Mouse (Mus musculus) inflammation-experienced regulatory T-cells, adult 6 months (primary cell): ENCODE results near the gene S100a9. TPM values are rescaled to one million over a fixed set of nuclear protein-coding genes. Genes with fewer than 3 reads are reported as not detected.

Experiments
- ATAC-seq: one replicate; pipeline ENCODE4 v1.8.0; 2017
- polyA plus RNA-seq, 3 experiments: library from polyadenylated mRNA; unstranded; fragments of 100-300 nt; shearing (Covaris generic); gene quantifications; one replicate each; pipeline ENCODE4 v1.2.1; 2017

The S100a9 gene
- polyA plus RNA-seq, result 1 to 10 TPM in 1 of 3 experiments, under 1 TPM in 1, not detected in 1; 0.70 to 3.0 TPM

- no peak for ATAC-seq
Observed at GRCm38 (mm10) chr3:90695613-90696012, at the start of gene S100a9. TSS of gene S100a9 (minus strand) at chr3:90695721.

- ATAC-seq, result no peak
Observed at GRCm38 (mm10) chr3:90726606-90727005, 31.1 kb upstream of the S100a9 start, which contains the start of gene Pglyrp4. TSS of gene Pglyrp4 (plus strand) at chr3:90726906.

DNA sequence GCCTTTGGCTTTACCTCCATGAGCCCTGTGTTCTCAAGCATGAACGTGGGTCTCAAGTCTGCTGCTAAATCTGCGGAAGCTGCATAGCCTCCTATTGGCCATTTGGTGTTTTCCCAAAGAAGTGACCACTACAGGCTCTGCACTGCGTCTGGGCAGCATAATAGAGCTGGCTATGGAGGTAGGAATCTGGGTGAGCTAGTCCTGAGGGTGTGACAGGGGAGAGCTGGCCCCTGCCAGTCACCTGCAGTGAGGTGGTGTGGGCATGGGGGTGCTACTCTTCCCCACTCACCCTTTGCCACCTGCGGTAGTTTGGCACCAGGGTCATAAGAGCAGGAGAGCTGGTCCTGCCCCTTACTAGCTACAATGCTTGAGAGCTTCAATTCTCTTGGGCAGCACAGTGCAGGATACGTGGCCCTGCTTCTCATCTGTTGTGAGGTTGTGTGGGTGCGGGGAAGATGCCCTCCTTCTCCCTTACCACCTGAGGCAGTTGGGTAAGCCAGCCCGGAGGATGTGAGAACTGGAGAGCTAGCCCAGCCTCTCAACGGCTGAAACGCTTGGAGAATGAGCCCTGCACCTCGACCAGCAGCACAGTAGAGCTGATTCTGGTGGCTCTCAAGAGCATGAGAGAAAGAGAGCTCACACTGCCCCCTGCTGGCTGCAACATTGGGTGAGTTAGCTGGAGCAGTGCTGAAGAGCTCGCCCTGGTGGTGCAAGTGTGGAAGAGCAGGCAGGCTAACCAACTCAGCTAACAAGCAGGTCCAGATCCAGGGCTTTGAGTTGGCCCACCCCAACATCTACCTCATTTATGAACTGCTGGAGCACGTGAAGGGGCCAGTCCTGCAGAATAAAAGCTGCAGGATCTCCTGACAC, 14.3 kb upstream of the S100a9 start:
- ATAC-seq, result peak; percentile 69

DNA sequence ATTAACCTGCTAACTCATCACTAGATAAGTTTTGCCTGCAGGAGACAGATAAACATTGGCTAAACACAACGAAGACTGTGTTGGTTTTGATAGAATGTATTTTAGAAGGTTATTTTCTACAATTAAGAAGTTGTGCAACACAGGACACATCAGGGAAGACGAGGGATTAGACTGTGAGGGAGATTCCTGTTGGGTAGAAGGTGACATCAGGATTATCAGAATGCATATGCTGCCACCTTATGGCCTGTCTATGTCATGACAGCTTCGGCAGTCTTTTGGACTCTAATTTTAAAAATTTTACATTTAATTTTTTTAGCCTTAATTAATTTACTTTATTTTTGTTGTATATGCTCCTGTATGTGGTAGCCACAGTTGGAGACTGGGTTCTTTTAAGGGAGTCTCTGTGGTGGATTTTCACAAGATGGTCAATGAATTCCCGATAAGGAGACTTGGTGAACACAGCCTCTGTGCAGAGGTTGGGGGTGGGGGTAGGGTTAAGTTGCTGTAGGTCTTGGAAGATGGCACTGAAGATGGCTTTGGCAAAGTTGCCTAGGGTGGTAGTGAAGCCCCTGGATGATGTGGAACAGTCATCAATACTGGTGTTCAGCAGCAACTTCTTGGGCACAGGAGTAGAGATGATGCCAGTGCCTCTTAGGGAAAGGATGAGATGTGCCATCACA, 13.1 kb upstream of the S100a9 start:
- no peak for ATAC-seq

GRCm38 (mm10) chr3:90702244-90702643, 6.7 kb upstream of the S100a9 start:
- ATAC-seq, result no peak

GRCm38 (mm10) chr3:90693496-90693895, 2.0 kb downstream of the S100a9 start:
- no peak for ATAC-seq

DNA sequence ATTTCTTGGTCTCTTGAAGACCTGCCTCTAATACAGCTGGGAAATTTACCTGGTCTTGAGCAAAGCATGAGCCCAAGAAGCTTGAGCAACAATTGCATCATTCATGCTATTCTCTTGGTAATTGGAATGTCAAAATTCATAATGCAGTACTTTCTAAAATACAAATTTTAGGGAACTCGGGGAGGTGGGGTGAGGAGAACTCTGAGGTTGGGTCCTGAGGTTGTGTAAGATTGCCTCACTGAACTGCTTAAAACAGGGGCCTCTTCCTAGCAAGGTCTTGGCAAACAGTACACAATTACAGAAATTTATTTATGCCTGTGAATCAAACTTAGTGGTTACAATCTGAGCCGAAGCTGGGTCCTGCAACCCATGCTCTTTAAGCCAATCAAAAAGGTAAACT, 8.7 kb downstream of the S100a9 start:
- ATAC-seq, result no peak

- no peak for ATAC-seq
Observed at GRCm38 (mm10) chr3:90683929-90684328, 11.6 kb downstream of the S100a9 start.

GRCm38 (mm10) chr3:90678656-90679055, 16.9 kb downstream of the S100a9 start:
- no peak for ATAC-seq

DNA sequence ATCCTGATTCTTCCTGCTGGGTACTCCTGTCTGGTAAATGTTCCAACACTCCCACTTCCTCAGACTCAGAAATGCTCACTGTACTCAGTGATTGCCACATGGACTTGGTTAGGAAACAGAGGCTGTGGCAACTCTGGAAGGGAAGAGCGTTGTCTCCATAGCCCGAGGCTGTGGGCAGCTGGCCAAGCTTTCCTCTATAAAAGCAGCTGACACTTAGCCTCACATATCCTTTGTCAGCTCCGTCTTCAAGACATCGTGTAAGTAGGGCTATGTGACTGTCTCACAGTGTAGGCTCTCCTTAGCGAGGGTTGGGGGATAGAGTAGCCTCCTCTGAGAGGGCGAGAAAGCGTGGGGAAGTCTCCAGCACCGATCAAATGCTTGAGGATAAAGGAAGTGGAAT, 26.7 kb downstream of the S100a9 start, which contains the start of gene S100a8:
S100a8 (plus strand) TSS at position 133 of the 400 bp plus-strand sequence.
- no peak for ATAC-seq

GRCm38 (mm10) chr3:90664219-90664618, 31.3 kb downstream of the S100a9 start:
- no peak for ATAC-seq

DNA sequence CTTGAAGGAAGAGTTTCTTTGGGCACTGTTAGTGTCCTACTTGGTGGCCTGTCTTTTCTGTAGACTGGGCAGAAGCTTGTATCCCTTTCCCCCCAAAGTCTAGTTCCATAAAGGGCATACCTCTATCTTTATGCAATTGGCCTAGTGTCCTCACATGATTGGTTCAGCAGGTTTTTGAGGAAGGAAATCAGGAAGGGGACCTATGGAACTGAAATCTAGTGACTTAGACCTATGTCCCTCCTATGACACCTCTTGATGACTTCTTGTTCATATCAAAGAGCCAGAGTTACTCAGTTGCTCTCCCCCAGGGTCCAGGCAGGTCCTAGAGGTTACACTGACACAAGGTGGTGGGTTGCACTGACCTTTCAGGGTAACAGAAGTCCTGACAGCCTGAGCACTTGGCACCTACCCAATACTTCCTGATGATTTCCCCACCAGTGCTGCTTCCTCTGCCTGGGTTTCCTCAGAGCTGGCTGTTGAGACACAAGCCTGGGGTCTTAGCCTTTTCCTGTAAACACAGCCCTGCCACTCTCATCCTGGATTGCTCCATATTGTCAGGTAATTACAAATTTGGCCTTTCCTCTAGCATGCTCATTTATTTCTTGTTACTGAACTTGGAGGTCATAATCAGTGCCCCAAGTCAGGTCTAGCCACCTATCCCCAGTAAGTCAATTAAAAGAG, 36.0 kb downstream of the S100a9 start:
- ATAC-seq, result no peak

GRCm38 (mm10) chr3:90657405-90657804, 38.1 kb downstream of the S100a9 start:
- ATAC-seq, result no peak

GRCm38 (mm10) chr3:90653717-90654116, 41.8 kb downstream of the S100a9 start, which contains the start of gene S100a7a:
TSS of gene S100a7a (plus strand) at chr3:90654017.
- ATAC-seq, result no peak

DNA sequence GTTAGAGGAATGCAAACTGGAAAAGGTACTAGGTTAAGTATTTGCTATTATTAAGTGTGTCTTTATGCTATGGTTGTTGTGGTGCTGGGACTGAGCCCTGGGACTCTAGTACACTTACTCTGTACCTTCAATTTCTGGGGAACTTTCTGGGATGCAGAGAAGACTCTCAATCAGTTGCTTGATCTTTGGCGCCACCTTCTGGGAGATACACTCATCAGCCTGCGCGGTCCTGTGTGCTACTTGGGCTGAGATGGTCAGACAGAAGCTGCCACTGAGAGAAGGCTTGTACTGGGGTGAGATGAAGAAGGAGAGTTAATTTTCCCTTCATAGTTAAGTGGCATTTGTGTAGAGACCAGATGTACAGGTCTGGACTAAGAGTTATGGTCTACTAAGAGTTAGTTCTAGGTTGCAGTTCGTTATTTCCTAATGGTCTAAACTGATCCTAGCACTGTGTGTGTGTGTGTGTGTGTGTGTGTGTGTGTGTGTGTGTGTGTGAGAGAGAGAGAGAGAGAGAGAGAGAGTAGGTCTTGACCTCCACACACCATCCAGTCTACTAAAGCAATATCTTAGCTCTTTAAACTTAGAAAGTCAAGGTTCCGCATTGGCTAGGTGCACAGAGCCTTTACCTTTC, 42.5 kb downstream of the S100a9 start:
- ATAC-seq, result no peak

DNA sequence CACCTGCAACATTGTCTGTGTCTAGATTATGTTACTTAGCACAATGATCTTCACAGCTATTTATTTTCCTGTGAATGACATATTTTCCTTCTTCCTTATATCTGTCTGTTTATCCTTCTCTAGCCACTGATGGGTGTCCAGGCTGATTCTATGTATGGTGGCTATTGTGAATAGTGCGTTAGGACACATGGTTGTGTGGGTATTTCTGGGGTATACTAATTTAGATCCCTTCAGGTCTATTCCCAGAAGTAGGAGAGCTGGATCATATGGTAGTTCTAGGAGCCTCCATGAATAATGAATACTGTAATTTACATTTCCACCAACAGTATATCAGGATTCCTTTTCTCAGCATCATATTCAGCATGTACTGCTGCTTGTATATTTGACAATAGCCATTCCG, 45.7 kb downstream of the S100a9 start:
- ATAC-seq, result no peak

GRCm38 (mm10) chr3:90648981-90649380, 46.5 kb downstream of the S100a9 start:
- ATAC-seq, result no peak

DNA sequence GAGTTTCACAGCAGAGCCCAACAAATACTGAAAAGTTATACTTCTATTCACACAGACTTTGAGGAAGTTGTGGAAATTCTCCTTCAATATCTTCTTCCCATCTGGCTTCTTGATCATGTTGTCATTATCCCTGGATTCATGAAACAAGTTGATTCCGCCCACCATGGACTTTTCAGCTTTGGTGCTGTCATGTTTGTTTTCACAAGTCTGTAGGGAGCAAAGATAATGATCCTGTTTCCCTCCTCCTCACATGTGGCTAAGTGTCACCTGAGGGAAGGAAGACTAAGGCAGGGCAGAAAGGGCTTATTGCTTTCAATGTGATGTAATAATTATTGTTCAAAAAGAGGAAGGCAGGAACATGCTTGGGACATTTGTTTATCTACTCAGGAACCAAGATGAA, 48.2 kb downstream of the S100a9 start:
- ATAC-seq, result no peak

DNA sequence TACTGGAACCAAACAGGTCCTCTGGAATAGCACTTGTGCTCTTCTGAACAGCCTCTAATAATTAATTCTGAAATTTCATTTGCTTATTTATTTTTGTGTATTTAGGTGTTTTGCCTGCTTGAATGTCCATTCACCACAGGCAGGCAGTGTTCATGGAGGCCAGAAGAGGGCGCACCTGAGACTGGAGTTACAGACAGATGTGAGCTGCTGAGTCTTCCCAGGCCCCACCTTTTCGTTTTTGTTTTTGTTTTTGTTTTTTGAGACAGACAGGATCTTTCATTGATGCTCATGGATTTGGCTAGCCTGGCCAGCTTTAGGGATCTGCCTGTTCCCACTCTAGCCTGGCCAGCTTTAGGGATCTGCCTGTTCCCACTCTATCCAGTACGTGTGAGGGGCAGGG, 51.3 kb downstream of the S100a9 start:
- ATAC-seq, result no peak
